ENCODE assay signal across 16 mouse cellular contexts in genomic region chr16:88592758-88593157, GRCm38 (mm10). TPM values are rescaled to one million over a fixed set of nuclear protein-coding genes. Genes with fewer than 3 reads are reported as not detected.
DNase-seq lines count a peak whose midpoint lies in the region; ATAC-seq and TF ChIP-seq lines count a peak whose summit lies in the region.
"Had no signal": no experiment of that assay in that cellular context is flagged by ENCODE, and none has a peak within 500 bp of the region (broad histone marks: within the 10 kb centered on the region; RNA-seq: fewer than 3 reads in every experiment).

No protein-coding gene starts in this region.

- H3K4me2 ChIP-seq in embryonic facial prominence, embryonic 11.5 days (ENCODE audit: low read depth, low read length), result no peak overlapping the region
- H3K4me2 ChIP-seq: midbrain, embryonic 11.5 days; neural tube, embryonic 13.5 days had no signal

- intact Hi-C loops in left cerebral cortex, adult 2 months (cut with DNase I), result no loop called here
- intact Hi-C loops in left cerebral cortex, postnatal 14 days (cut with DNase I), result no loop called here

- no peak overlapping the region for H3K9ac ChIP-seq in embryonic facial prominence, embryonic 11.5 days (replicated peaks; ENCODE audit: low read length)
- H3K9ac ChIP-seq: neural tube, embryonic 13.5 days had no signal

- no peaks in the 10 kb centered on the region for H3K27me3 ChIP-seq in embryonic facial prominence, embryonic 11.5 days (ENCODE audit: control insufficient read depth, insufficient read depth, low read length)
- H3K27me3 ChIP-seq in embryonic facial prominence, embryonic 10.5 days (replicated peaks; ENCODE audit: low read depth, poor library complexity, severe bottlenecking), result no peaks in the 10 kb centered on the region
- H3K27me3 ChIP-seq in E14TG2a.4 (ENCODE audit: insufficient read depth, low read length), result no peaks in the 10 kb centered on the region
- H3K27me3 ChIP-seq: CH12.LX; neural tube, embryonic 13.5 days had no signal

- H3K9me3 ChIP-seq in embryonic facial prominence, embryonic 11.5 days (replicated peaks; ENCODE audit: control insufficient read depth, low read length), result no peaks in the 10 kb centered on the region
- no peaks in the 10 kb centered on the region for H3K9me3 ChIP-seq in embryonic facial prominence, embryonic 10.5 days
- no peaks in the 10 kb centered on the region for H3K9me3 ChIP-seq in E14TG2a.4 (ENCODE audit: low read length)
- H3K9me3 ChIP-seq: neural tube, embryonic 13.5 days had no signal

- H3K27ac ChIP-seq in embryonic facial prominence, embryonic 11.5 days (replicated peaks; ENCODE audit: low read depth, low read length), result no peak overlapping the region
- H3K27ac ChIP-seq in embryonic facial prominence, embryonic 10.5 days (replicated peaks), result no peak overlapping the region
- no peak overlapping the region for H3K27ac ChIP-seq in left cerebral cortex, adult 2 months
- H3K27ac ChIP-seq: neural tube, embryonic 13.5 days had no signal

- no peaks in the 10 kb centered on the region for H3K4me1 ChIP-seq in embryonic facial prominence, embryonic 11.5 days (ENCODE audit: control insufficient read depth, insufficient read depth, low read length)
- no peaks in the 10 kb centered on the region for H3K4me1 ChIP-seq in embryonic facial prominence, embryonic 10.5 days
- H3K4me1 ChIP-seq in E14TG2a.4 (replicated peaks; ENCODE audit: low read depth, low read length), result no peaks in the 10 kb centered on the region
- H3K4me1 ChIP-seq: neural tube, embryonic 13.5 days had no signal

- no peak for ATAC-seq in embryonic facial prominence, embryonic 11.5 days (replicated peaks; ENCODE audit: insufficient number of reproducible peaks, low FRiP score, low TSS enrichment, low read depth)

- peak; percentile 48 for DNase-seq in embryonic facial prominence, embryonic 11.5 days (ENCODE audit: low spot score)
- no peak for DNase-seq in embryonic facial prominence, embryonic 10.5 days (ENCODE audit: low spot score)
- DNase-seq in left cerebral cortex, adult 2 months (ENCODE audit: extremely low spot score in 1 of 2, low spot score in 2 of 2), result no peak
- no peak for DNase-seq in left cerebral cortex, postnatal 14 days (ENCODE audit: low spot score in 2 of 2)
- peak; percentile 13 for DNase-seq in brain, adult 2 months (ENCODE audit: low read depth, low spot score)
- no peak for DNase-seq in right cerebral cortex, postnatal 4 days
- no peak for DNase-seq in layer of hippocampus, adult 8-10 months (ENCODE audit: low spot score in 2 of 2)
- DNase-seq: cerebellum, adult 9-11 months; gastrocnemius, postnatal 36 days; layer of hippocampus, adult 9-11 months had no signal

- H3K4me3 ChIP-seq in embryonic facial prominence, embryonic 11.5 days (ENCODE audit: low read depth, low read length), result no peak overlapping the region
- H3K4me3 ChIP-seq in embryonic facial prominence, embryonic 10.5 days, result no peak overlapping the region
- no peak overlapping the region for H3K4me3 ChIP-seq in left cerebral cortex, adult 2 months
- H3K4me3 ChIP-seq in E14TG2a.4 (replicated peaks; ENCODE audit: low read length), result no peak overlapping the region
- H3K4me3 ChIP-seq: neural tube, embryonic 13.5 days had no signal

- peak; percentile 44 for TF ChIP-seq CTCF in left cerebral cortex, adult 2 months (IDR thresholded peaks at IDR 0.05)
- TF ChIP-seq CTCF in E14TG2a.4 (conservative IDR thresholded peaks at IDR 0.05; ENCODE audit: low read length), result peak; percentile 58

- no peaks in the 10 kb centered on the region for H3K36me3 ChIP-seq in embryonic facial prominence, embryonic 11.5 days (replicated peaks; ENCODE audit: control insufficient read depth, insufficient read depth, low read depth, low read length)
- H3K36me3 ChIP-seq in embryonic facial prominence, embryonic 10.5 days (replicated peaks), result no peaks in the 10 kb centered on the region
- H3K36me3 ChIP-seq in E14TG2a.4 (ENCODE audit: insufficient read depth, low read length), result no peaks in the 10 kb centered on the region
- H3K36me3 ChIP-seq: neural tube, embryonic 13.5 days had no signal

RNA-seq across cellular contexts. Expression of gene Krtap24-1, which starts 19.3 kb away (rescaled TPM):
- polyA plus RNA-seq in embryonic facial prominence, embryonic 11.5 days (2014; fragmentation: Nextera tagmentation; extraction: Ambion mirVana), result not detected in 2 replicates
- not detected in 2 replicates for polyA plus RNA-seq in embryonic facial prominence, embryonic 10.5 days (2016; fragmentation: Nextera tagmentation; extraction: Ambion mirVana)
- not detected for total RNA-seq in left cerebral cortex, adult 2 months (2021)
- not detected for total RNA-seq in left cerebral cortex, postnatal 14 days (2021)
- total RNA-seq in layer of hippocampus, adult 8-10 months (2022), result not detected
- total RNA-seq: CH12.LX; gastrocnemius, postnatal 36 days; heart, postnatal 25 days had no signal
- polyA plus RNA-seq: limb, embryonic 14.5 days; midbrain, embryonic 11.5 days; neural tube, embryonic 13.5 days had no signal

RNA-seq across cellular contexts. Expression of gene Cldn8, which starts 29.8 kb away (rescaled TPM):
- 4.5 and 5.3 TPM in 2 replicates for polyA plus RNA-seq in embryonic facial prominence, embryonic 11.5 days (2014; fragmentation: Nextera tagmentation; extraction: Ambion mirVana)
- polyA plus RNA-seq in embryonic facial prominence, embryonic 10.5 days (2016; fragmentation: Nextera tagmentation; extraction: Ambion mirVana), result 4.2 TPM in 2 replicates
- total RNA-seq in left cerebral cortex, adult 2 months (2021), result not detected
- total RNA-seq in left cerebral cortex, postnatal 14 days (2021), result not detected
- not detected for total RNA-seq in layer of hippocampus, adult 8-10 months (2022)
- total RNA-seq: CH12.LX; gastrocnemius, postnatal 36 days; heart, postnatal 25 days had no signal
- polyA plus RNA-seq: neural tube, embryonic 13.5 days had no signal

RNA-seq across cellular contexts. Expression of gene 2310079G19Rik, which starts 34.7 kb away (rescaled TPM):
- polyA plus RNA-seq in embryonic facial prominence, embryonic 11.5 days (2014; fragmentation: Nextera tagmentation; extraction: Ambion mirVana), result not detected in 2 replicates
- polyA plus RNA-seq in embryonic facial prominence, embryonic 10.5 days (2016; fragmentation: Nextera tagmentation; extraction: Ambion mirVana), result not detected in 2 replicates
- not detected for total RNA-seq in left cerebral cortex, adult 2 months (2021)
- not detected for total RNA-seq in left cerebral cortex, postnatal 14 days (2021)
- total RNA-seq in layer of hippocampus, adult 8-10 months (2022), result not detected
- total RNA-seq: CH12.LX; heart, postnatal 25 days had no signal
- polyA plus RNA-seq: limb, embryonic 14.5 days; midbrain, embryonic 11.5 days; neural tube, embryonic 13.5 days had no signal

RNA-seq across cellular contexts. Expression of gene Krtap26-1, which starts 54.8 kb away (rescaled TPM):
- polyA plus RNA-seq in embryonic facial prominence, embryonic 11.5 days (2014; fragmentation: Nextera tagmentation; extraction: Ambion mirVana), result not detected in 2 replicates
- polyA plus RNA-seq in embryonic facial prominence, embryonic 10.5 days (2016; fragmentation: Nextera tagmentation; extraction: Ambion mirVana), result not detected in 2 replicates
- not detected for total RNA-seq in left cerebral cortex, adult 2 months (2021)
- not detected for total RNA-seq in left cerebral cortex, postnatal 14 days (2021)
- not detected for total RNA-seq in layer of hippocampus, adult 8-10 months (2022)
- total RNA-seq: CH12.LX; gastrocnemius, postnatal 36 days; heart, postnatal 25 days had no signal
- polyA plus RNA-seq: limb, embryonic 14.5 days; midbrain, embryonic 11.5 days; neural tube, embryonic 13.5 days had no signal

Comparison
In these comparisons a context has a peak if more than half of its experiments do, and no peak if none do; other contexts are left out.
1. DNase-seq: peak in embryonic facial prominence, embryonic 11.5 days (single experiment) and brain, adult 2 months (single experiment); none in embryonic facial prominence, embryonic 10.5 days (single experiment), left cerebral cortex, adult 2 months (0 of 2), left cerebral cortex, postnatal 14 days (0 of 2), right cerebral cortex, postnatal 4 days (single experiment) and layer of hippocampus, adult 8-10 months (0 of 2).